Mouse (Mus musculus): ENCODE measurements around the gene Asb4. TPM values are rescaled to one million over a fixed set of nuclear protein-coding genes. Genes with fewer than 3 reads are reported as not detected.

Gene Asb4
- 1.5 TPM for polyA plus RNA-seq (2014; fragmentation: Illumina TruSeq; extraction: RNeasy Lipid Tissue Mini Kit (QIAGEN cat#74804); ENCODE audit: low read depth, low replicate concordance)

GRCm38 (mm10) chr6:5383336-5384177 lies at the start of gene Asb4:
Gene Asb4 (plus strand): TSS chr6:5383386.

Other genes with a start within 250 kb of the Asb4 start
- 1.3 TPM for gene Pon1, start 189.4 kb upstream of the Asb4 start, polyA plus RNA-seq (2014; fragmentation: Illumina TruSeq; extraction: RNeasy Lipid Tissue Mini Kit (QIAGEN cat#74804); ENCODE audit: low read depth, low replicate concordance)
- 153 TPM for gene Pon3, start 127.1 kb upstream of the Asb4 start, polyA plus RNA-seq (2014; fragmentation: Illumina TruSeq; extraction: RNeasy Lipid Tissue Mini Kit (QIAGEN cat#74804); ENCODE audit: low read depth, low replicate concordance)
- 203 TPM for gene Pon2, start 84.9 kb upstream of the Asb4 start, polyA plus RNA-seq (2014; fragmentation: Illumina TruSeq; extraction: RNeasy Lipid Tissue Mini Kit (QIAGEN cat#74804); ENCODE audit: low read depth, low replicate concordance)
- gene Pdk4, start 112.9 kb downstream of the Asb4 start, polyA plus RNA-seq (2014; fragmentation: Illumina TruSeq; extraction: RNeasy Lipid Tissue Mini Kit (QIAGEN cat#74804); ENCODE audit: low read depth, low replicate concordance), result 13.3 TPM

Measured in sigmoid colon, adult 10 weeks (tissue).